Mouse (Mus musculus): ENCODE results near the gene Msi2. TPM values are rescaled to one million over a fixed set of nuclear protein-coding genes. Genes with fewer than 3 reads are reported as not detected.

Msi2 gene
- total and polyA plus RNA-seq, 2 experiments from 2014 or later: 26.9 to 133 TPM

- no peaks in the 10 kb centered on the region for H3K9me3 ChIP-seq (ENCODE audit: low read length)
- no peak for TF ChIP-seq CTCF (IDR thresholded peaks at IDR 0.05)
- ATAC-seq (ENCODE audit: low FRiP score) (no peak), DNase-seq (ENCODE audit: low spot score) (no peak)
- no peaks in the 10 kb centered on the region for H3K27me3 ChIP-seq (ENCODE audit: insufficient read depth, low read length)
- H3K36me3 ChIP-seq (ENCODE audit: insufficient read depth, low read length): no peaks in the 10 kb centered on the region
- no peak overlapping the region for H3K27ac ChIP-seq (ENCODE audit: low read depth, low read length)
- H3K4me1 ChIP-seq (ENCODE audit: insufficient read depth, low read length): no peaks in the 10 kb centered on the region; the same call in 1 of the 2 replicates
- no peak overlapping the region for H3K4me2 ChIP-seq (ENCODE audit: low read depth, low read length, poor library complexity, severe bottlenecking)
- no peak overlapping the region for H3K9ac ChIP-seq (replicated peaks; ENCODE audit: low read length, poor library complexity, severe bottlenecking)
- 66% methylated on average over 4 of the region's 4 CpGs for WGBS
- H3K4me3 ChIP-seq (ENCODE audit: low read depth, low read length): no peak overlapping the region
These were observed 159.6 kb downstream of the Msi2 start for GRCm38 (mm10) chr11:88558731-88559130.

DNA sequence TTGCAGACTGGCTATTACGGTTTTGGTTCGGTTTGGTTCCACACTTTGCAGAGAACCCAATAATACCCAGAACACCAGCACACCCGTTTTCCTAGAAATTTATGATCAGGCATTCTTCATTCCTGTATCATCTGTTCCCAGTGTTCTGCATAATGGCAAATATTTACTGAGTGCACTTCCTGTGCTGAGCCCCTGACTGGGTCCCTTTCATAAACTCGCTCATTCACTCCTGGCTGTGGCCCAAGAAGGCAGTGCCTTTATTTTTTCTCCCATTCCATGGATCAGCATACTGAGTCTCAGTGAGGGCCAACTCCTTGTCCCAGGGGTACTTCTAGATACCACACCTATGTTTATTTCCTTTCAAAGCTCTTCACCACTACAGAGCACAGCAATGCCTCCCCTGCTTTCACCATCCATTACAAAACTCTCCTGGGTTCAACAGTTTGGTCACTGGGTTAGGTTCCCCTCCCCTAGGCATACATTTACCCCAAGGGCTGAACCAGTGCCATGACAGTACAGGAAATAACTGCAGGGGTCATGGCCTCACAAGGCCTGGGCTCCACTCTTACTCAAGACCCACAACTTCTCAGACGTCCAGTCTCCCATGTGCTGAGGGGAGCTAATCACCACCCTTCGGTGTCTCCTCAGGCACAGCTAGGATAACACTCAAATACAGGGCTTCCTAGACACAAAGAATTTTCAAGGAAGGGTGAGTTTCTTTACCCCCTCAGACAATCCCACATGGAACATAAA lies 160.3 kb downstream of the Msi2 start:
- Histone ChIP-seq H3K9me3 (ENCODE audit: low read length) (no peaks in the 10 kb centered on the region), H3K36me3 (ENCODE audit: insufficient read depth, low read length) (no peaks in the 10 kb centered on the region), H3K4me3 (ENCODE audit: low read depth, low read length) (no peak overlapping the region), H3K9ac (replicated peaks; ENCODE audit: low read length, poor library complexity, severe bottlenecking) (no peak overlapping the region), H3K27me3 (ENCODE audit: insufficient read depth, low read length) (no peaks in the 10 kb centered on the region), H3K4me1 (ENCODE audit: insufficient read depth, low read length) (no peaks in the 10 kb centered on the region; the same call in 1 of the 2 replicates), H3K27ac (ENCODE audit: low read depth, low read length) (peak overlapping the region; percentile 6; the same call in 1 of the 2 replicates), H3K4me2 (ENCODE audit: low read depth, low read length, poor library complexity, severe bottlenecking) (no peak overlapping the region)
- no peak for TF ChIP-seq CTCF (IDR thresholded peaks at IDR 0.05)
- 73% methylated on average over 6 of the region's 6 CpGs for WGBS
- ATAC-seq (ENCODE audit: low FRiP score) (no peak), DNase-seq (ENCODE audit: low spot score) (no peak)

DNA sequence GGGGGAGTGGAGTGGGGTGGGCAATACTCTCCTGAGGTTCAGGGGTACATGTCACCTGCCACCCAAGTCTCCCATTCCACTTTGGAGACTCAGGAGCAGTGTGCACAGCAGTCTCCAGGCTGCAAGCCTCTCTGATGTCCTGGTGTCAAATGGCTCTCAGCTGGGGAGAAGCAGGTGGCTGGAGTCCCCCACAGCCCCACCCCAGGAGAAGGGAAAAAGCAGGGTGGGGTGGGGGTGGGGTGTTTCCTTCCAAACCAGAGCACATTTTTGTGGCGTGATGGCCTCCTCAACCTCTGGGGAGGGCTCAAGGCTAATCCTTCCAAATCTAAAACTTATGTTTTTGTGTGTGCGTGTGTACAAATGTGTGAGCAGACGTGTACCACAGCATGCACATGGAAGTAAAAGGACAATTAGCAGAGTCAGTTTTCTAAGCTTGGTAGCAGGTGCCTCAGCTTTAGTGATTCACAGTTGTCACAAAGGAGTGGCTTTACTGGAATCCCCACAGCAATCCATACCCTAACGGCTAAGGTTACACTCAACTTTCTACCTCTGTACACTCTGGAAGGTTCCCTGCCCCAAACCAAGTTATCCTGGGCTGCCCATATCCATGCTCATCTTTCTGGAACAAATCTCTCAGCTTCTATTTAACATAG lies 161.1 kb downstream of the Msi2 start:
- Histone ChIP-seq H3K27me3 (ENCODE audit: insufficient read depth, low read length) (no peaks in the 10 kb centered on the region), H3K4me3 (ENCODE audit: low read depth, low read length) (no peak overlapping the region), H3K9me3 (ENCODE audit: low read length) (no peaks in the 10 kb centered on the region), H3K36me3 (ENCODE audit: insufficient read depth, low read length) (no peaks in the 10 kb centered on the region), H3K4me1 (ENCODE audit: insufficient read depth, low read length) (no peaks in the 10 kb centered on the region; the same call in 1 of the 2 replicates), H3K4me2 (ENCODE audit: low read depth, low read length, poor library complexity, severe bottlenecking) (no peak overlapping the region), H3K27ac (ENCODE audit: low read depth, low read length) (no peak overlapping the region), H3K9ac (replicated peaks; ENCODE audit: low read length, poor library complexity, severe bottlenecking) (no peak overlapping the region)
- ATAC-seq (ENCODE audit: low FRiP score) (no peak), DNase-seq (ENCODE audit: low spot score) (no peak)
- 51% methylated on average over 4 of the region's 4 CpGs for WGBS
- no peak for TF ChIP-seq CTCF (IDR thresholded peaks at IDR 0.05)

- H3K9ac ChIP-seq (replicated peaks; ENCODE audit: low read length, poor library complexity, severe bottlenecking): no peak overlapping the region
- no peak overlapping the region for H3K4me2 ChIP-seq (ENCODE audit: low read depth, low read length, poor library complexity, severe bottlenecking)
- H3K27me3 ChIP-seq (ENCODE audit: insufficient read depth, low read length): no peaks in the 10 kb centered on the region
- peak overlapping the region; percentile 52 for H3K27ac ChIP-seq (ENCODE audit: low read depth, low read length)
- TF ChIP-seq CTCF (IDR thresholded peaks at IDR 0.05): no peak
- WGBS: 49% methylated on average over 6 of the region's 6 CpGs
- DNase-seq (ENCODE audit: low spot score) (no peak), ATAC-seq (ENCODE audit: low FRiP score) (no peak)
- H3K4me3 ChIP-seq (ENCODE audit: low read depth, low read length): no peak overlapping the region
- no peaks in the 10 kb centered on the region for H3K36me3 ChIP-seq (ENCODE audit: insufficient read depth, low read length)
- H3K4me1 ChIP-seq (ENCODE audit: insufficient read depth, low read length): peaks cover 4% of the 10 kb centered on the region
- H3K9me3 ChIP-seq (ENCODE audit: low read length): no peaks in the 10 kb centered on the region
These were observed 162.3 kb downstream of the Msi2 start for GRCm38 (mm10) chr11:88555902-88556549.

DNA sequence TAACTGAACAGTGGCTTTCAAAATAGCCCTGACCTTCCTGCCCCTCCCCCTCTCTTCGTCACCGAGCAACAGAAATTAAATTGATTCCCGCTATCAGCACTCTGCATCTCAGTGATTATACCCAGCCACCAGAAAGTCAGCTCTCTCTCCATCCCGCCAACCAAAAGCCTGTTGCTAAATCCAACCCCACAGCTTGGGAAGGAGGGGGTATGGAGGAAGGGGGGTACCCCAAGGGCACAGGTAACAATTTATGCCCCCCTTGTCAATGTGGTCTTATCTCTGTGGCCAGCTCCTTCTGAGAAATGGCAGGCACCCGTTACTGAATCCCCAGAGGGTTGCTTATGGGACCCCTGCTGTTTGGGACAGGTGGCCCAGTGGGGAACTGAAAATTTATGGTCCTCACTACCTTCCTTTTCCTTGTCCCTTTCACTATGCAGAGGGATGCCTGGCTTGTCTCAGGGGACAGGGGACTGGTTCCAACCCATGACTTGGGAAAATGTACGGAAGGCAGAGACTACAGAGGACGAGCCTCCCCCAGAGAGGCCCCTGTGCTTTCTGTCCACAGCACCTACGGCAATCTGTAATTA lies 163.0 kb downstream of the Msi2 start:
- TF ChIP-seq CTCF (IDR thresholded peaks at IDR 0.05): no peak
- Histone ChIP-seq H3K27me3 (ENCODE audit: insufficient read depth, low read length) (no peaks in the 10 kb centered on the region), H3K4me2 (ENCODE audit: low read depth, low read length, poor library complexity, severe bottlenecking) (no peak overlapping the region), H3K4me3 (ENCODE audit: low read depth, low read length) (no peak overlapping the region), H3K9me3 (ENCODE audit: low read length) (no peaks in the 10 kb centered on the region), H3K27ac (ENCODE audit: low read depth, low read length) (peak overlapping the region; percentile 52; the same call in 1 of the 2 replicates), H3K9ac (replicated peaks; ENCODE audit: low read length, poor library complexity, severe bottlenecking) (no peak overlapping the region), H3K4me1 (ENCODE audit: insufficient read depth, low read length) (peaks cover 4% of the 10 kb centered on the region), H3K36me3 (ENCODE audit: insufficient read depth, low read length) (no peaks in the 10 kb centered on the region)
- ATAC-seq (ENCODE audit: low FRiP score): no peak
- WGBS: 43% methylated on average over 8 of the region's 8 CpGs
- DNase-seq (ENCODE audit: low spot score): no peak
